Mouse (Mus musculus) T-helper 2 cell (primary cell): ENCODE data around the gene Rhox13.

Experiments used
- in situ Hi-C: fragments of 300-600 bp; cut with MboI, MseI; formaldehyde crosslinking; loops from one replicate; pipeline ENCODE4 v1.15.1; 2025; ENCODE audit warnings: high pct_unique_total_duplicates

Rhox13 gene

GRCm38 (mm10) chrX:38120982-38121381 lies at the start of gene Rhox13:
Gene Rhox13 (plus strand): TSS chrX:38121219.
- in situ Hi-C loops, result no loop called here

GRCm38 (mm10) chrX:38084226-38084625 lies 36.8 kb upstream of the Rhox13 start:
- in situ Hi-C loops, result loop anchor here (10.0 kb wide), 1 partner anchor 1649 kb away; no protein-coding TSS in a partner anchor

GRCm38 (mm10) chrX:38085041-38085440 lies 36.0 kb upstream of the Rhox13 start, which contains the start of gene Rhox11:
Gene Rhox11 (minus strand): TSS chrX:38085141.
- in situ Hi-C loops, result loop anchor here (10.0 kb wide), 1 partner anchor 1650 kb away; no protein-coding TSS in a partner anchor

GRCm38 (mm10) chrX:38110807-38111206 lies 10.2 kb upstream of the Rhox13 start, which contains the start of gene Rhox12:
Gene Rhox12 (minus strand): TSS chrX:38110907.
- in situ Hi-C loops, result no loop called here

GRCm38 (mm10) chrX:38121478-38121877 lies 459 bp downstream of the Rhox13 start:
- in situ Hi-C loops, result no loop called here

- in situ Hi-C loops, result no loop called here
These were observed 38.1 kb downstream of the Rhox13 start for GRCm38 (mm10) chrX:38159097-38159496.

- in situ Hi-C loops, result no loop called here
These were observed 44.3 kb downstream of the Rhox13 start for GRCm38 (mm10) chrX:38165315-38165714.

- in situ Hi-C loops, result no loop called here
These were observed 45.0 kb downstream of the Rhox13 start for GRCm38 (mm10) chrX:38166064-38166463.

GRCm38 (mm10) chrX:38166592-38166991 lies 45.6 kb downstream of the Rhox13 start:
- in situ Hi-C loops, result no loop called here
